Mouse (Mus musculus): Measurements from ENCODE around the gene Rbm39.
"Not testable (repeated sequence)": the region's sequence is repeated elsewhere in the genome, so short reads cannot be mapped to it uniquely, and the experiment has no call there.

The Rbm39 gene

DNA sequence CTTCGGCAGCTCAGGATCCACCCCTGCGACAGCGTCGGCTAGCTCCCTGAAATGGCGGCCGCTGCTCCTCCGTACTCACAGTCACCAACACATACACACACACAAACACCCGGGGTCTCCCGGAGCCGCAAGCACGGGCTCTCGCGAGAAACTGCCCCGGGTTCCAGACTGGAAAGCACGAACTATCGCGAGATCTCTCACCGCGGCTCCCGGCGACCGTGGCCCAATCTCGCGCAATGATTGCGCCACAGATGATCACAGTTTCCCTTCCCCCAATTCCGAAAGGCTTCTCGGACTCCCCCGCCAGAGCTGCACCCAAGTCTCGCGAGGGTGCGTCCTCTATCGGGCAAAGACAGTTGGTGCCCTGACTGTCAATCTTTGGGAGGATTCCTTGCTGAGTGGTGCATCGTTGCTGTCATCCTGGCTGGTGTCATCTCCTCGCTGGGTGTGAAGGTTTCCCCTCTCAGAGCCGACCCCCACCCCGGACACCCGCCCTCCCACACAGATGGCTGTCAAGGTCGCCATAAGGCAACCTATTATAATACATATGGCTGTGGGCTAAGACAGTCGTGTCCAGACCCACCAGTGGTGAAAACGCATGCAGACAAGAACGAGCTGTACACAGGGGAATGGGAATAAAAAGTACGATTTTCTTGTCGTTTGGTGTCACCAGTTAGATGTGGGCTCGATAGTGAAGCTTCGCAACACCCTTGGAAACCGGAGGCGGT is at the start of gene Rbm39:
Rbm39 (minus strand) TSS at position 145 of the 728 bp plus-strand sequence.
- DNase-seq (ENCODE audit: low read depth): peak; percentile 99

DNA sequence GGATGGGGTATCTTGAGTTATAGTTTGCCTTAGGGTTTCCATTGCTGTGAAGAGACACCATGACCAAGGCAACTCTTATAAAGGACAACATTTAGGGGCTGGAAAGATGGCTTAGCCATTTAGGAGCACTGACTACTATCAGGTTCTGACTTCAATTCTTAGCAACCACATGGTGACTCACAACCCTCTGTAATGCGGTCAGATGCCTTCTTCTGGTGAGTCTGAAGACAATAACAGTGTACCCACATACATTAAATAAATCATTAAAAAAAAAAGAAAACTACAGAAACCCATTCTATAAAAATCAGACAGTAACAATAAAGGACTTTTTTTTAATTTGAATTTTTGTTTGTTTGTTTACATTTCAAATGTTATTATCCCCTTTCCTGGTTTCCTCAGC is 49.1 kb upstream of the Rbm39 start:
- DNase-seq (ENCODE audit: low read depth): no peak

DNA sequence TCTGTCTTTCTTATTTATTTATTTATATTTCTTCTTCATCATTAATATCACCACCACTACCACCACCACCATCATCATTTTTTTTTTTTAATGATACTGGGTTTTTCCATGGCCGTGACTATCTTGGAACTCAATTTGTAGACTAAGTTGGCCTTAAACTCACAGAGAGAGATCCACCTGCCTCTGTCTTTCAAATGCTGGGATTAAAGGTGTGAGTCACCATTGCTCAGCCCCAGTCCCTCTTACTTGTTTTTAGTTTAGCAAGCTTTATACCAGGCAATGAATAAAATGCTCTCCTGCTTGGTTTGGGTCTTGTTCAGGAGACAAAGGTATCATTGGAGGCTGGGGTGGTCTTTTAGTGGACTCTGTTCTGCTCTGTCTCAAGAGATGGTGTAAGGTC is 47.7 kb upstream of the Rbm39 start:
- no peak for DNase-seq (ENCODE audit: low read depth)

DNA sequence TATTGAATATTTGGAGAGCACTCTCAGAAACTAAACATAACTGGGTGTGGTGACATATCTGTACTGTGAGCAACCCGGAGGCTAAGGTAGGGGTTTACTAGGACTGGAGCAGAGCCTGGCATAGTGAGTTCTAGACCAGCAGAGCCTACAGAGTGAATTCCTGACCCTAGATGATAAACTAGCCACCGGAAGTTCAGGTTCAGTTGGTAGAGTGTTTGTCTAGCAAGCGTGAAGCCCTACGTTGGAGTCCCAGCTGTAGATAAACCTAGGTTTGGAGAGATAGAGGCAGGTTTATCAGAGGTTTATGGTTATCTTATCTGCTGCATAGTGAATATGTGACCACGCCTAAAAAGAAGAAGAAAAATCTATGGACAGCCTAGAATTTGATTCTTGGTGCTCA is 44.0 kb upstream of the Rbm39 start:
- no peak for DNase-seq (ENCODE audit: low read depth)

DNA sequence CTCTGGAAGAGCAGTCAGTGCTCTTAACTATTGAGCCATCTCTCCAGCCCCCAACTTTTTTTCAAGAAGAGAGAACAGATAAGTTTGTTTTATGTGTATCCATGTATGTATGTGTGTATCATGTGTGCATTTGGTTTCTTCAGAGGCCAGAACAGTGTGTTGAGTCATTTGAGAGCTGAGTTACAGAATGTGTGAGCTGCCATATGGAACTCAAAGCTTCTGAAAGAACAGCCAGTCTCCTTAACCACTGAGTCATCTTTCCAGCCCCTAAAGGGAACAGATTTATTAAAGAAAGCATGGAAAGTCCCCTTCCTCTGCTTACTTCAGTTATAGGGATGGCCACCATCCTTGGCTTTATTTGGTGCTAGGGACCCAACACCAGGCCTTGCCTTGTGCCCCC is 42.1 kb upstream of the Rbm39 start:
- DNase-seq (ENCODE audit: low read depth): no peak

DNA sequence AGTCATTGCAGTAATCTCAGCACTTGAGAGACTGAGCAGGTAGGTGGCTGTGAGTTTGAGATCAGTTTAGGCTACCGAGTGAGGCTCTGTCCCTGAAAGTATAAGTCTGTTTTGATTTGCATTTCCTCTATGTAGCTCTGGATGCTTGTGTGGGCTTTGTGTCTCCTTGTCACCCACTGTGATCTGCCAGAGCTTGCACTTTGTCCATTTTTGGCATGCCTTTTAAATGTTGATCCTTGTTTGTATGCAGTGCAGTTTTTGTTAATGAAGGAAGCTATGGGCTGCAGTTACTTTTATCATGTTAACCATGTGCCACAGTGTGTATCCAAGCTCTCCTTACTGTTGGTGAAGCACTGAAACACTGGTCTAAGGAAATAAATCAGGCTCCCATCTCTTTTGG is 37.7 kb upstream of the Rbm39 start:
- DNase-seq (ENCODE audit: low read depth): no peak

DNA sequence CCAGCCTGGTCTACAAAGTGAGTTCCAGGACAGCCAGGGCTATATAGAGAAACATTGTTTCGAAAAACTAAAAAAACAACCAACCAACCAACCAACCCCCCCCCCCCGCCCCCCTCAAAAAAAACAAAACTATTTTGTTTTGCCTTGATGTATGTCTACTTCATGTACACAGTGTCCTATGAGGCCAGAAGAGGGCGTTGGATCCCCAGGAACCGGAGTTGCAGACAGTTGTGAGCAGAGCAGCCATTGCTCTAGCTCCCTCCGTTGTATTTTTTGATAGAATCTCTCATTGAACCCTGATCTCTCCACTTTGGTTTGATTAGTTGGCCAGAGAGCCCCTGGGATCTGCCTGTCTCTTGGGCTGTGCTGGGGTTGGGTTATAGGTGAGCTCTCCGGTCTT is 23.9 kb upstream of the Rbm39 start:
- no peak for DNase-seq (ENCODE audit: low read depth)

DNA sequence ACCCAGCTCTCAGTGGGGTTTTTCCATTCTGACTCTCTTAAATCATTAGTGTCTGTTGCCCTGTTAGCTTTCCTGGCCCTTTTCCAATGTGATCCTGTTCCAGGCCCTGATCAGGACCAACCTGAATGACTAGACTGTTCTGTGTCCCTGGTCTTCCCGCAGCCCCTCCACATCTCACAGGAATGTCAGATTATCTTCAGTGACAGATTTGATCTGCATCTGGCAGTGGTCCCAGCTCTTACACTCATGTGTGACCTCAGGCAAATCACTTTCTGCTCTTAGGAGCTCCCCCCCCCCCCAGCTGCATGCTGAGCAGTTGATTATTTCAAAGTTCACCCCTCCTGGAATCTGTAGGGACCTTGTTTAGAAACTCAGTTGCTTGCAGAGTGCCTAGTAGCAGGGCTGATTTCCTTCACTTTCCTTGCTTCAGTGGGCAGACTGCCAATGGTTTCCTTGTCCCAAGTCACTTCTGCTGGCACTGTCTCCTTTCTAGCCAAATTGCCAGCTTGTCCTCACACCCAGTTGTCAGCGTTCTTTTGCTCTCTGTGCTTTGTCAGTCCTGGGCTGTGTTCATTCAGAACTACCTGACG is 22.9 kb upstream of the Rbm39 start:
- DNase-seq (ENCODE audit: low read depth): peak; percentile 51

DNA sequence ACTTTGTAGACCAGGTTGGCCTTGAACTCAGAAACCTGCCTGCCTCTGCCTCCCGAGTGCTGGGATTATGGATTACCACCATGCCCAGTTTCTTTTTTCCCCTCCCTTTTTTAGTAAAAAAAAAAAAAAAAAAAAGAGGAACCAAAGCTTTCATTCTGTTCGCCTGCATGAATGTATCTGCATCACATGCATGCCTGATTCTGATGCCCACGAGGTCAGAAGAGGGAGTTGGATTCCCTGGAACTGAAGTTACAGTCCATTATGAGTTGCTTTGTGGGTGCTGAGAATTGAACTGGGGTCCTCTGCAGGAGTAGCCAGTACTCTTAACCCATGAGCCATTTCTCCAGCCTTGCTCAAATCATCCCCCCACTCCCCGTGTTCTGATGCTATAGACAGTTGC is 21.4 kb upstream of the Rbm39 start:
- no peak for DNase-seq (ENCODE audit: low read depth)

DNA sequence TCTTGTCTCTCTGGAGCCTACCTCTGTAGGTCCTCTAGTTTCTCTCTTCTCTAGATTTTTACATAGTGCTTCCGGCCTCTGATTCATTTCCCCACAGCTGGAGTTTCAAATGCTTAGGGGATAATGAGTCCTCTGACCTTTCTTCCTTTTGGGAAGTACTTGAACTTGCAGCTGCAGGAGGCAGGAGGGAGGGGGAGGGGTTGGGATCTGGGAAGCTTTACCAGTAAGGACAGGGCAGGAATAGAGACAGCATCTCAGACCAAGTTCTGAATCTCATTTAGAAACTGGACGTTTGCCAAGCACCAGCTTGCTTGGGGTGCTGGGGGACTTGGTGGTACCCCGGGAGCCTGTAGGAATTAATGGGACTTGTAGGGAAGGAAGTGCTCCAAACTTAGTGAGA is 19.9 kb upstream of the Rbm39 start:
- no peak for DNase-seq (ENCODE audit: low read depth)

DNA sequence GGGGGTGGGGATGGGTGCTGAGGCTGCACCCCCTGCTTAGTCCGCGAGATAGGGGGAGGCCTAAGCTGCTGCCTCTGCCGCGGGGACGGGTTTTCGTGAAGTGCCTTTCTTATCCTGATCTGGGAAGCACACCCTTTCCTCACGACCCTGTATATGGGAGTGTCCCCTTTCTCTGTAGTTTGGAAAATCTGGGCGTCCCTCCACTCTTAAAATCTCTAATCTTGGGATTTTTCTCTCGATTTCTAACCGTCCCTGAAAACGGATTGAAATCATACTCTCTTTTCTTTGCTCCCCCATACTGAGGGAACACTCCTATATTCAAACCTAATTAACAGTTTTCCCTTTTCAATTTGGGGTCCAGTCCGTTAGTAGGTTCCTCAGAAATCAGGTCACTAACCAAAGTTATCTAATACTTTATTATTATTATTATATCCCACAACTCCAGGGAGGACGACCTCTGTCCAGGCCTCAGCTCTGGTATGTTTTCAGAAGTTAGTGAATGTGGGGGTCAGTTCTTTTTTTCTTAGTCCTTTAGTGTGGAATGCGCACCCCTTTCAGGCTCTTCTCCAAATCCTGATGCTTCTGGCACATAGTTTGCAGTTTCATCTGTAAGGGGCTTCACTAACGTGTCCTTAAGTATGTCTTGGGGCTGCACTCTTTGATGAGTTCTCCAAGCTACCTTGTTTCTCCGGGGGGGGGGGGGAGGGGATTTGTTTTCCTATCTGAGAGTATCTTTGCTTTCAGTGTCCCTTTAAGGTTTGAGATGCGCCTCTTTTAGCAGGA is 17.3 kb upstream of the Rbm39 start:
- DNase-seq (ENCODE audit: low read depth): no peak

DNA sequence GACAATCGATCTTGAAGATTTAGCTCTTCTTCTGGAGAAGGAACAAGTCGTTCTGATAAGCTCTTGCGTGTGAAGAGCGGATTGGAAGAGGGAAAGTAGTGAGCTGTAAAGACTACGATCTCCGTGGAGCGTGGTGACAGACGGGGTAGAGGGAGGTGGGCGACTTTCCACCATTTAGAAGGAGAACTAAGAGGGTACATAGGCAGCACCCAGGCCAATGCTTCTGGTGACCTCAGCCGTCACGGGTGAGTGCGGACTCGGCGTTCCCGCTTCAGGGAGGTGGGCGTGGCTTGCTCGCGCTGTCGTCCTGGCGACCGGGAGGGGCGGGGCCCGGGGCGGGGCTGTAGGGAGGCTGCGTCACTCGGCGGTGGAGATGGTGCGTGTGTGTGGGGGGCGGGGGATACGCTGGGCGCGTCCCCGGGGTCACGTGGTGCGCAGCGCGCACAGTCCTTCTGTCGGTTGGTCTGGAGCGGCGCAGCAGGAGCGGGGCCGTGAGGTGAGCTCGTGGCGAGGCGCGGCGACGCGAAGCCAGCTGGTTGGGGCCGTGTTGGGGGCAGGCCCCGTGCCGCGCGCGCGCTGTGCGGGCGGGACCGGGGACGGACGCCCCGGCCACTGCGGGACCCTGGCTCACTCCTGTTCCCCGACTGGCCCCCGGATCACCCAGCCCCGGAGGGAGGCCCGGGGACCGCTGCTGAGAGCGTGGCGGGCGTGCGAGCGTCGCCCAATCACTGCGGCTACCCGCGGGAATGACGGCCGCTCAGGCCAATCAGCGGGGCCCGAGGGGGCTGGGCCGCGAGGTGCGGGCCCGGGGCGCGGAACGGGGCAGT is 16.5 kb upstream of the Rbm39 start, which contains the start of gene Phf20:
Phf20 (plus strand) TSS at position 165 of the 827 bp plus-strand sequence.
- DNase-seq (ENCODE audit: low read depth): peak; percentile 88

DNA sequence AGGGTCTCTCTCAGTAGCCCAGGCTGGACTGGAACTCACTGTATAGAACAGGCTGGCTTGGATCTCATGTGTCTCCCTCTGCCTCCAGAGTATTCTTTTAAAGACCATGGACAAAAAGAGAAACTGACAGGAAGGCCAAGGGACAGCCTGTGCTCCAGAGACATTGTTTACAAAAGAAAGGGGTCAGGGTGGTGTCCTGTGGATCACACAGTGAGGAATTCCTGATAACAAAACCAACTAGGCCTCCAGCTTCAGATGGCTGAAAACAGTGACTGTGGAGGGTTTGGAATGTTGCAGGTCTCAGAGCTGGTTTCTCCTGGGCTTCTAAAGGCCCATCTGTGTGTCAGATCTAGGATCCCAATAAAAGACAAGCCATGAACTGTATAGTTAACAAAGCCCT is 14.5 kb upstream of the Rbm39 start:
- DNase-seq (ENCODE audit: low read depth): no peak

DNA sequence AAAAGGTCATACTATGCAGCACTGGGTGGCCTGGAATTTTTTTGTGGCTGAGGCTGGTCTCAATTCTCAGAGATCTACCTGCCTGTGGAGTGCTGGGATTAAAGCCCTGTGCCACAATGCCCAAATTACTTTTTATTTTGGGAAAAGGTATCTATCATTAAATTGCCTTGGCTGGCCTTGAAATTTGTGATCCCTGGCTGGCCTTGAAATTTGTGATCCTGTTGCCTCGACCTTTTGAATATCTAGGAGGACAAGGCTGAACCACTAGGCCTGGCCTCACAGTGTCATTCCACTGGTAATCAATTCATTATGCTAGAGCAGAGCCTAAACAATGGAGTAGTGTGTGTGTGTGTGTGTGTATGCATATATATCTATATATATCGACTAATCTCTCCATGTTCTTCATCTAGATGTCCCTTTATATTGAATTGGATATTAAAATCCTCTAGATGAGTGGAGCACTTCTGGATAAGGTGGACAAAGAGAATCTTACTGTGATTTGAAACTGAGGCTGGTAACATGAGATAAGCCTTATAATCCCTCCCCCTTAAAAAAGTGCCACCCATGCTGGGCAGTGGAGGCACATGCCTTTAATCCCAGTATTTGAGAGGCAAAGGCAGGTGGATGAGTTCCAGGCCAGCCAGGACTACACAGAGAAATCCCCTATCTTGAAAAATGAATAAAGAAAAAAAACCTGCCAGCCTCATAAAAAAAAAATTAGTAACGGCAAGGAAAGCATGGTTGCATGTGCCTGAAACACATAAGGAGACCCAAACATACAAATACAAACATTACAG is 13.2 kb upstream of the Rbm39 start:
- no peak for DNase-seq (ENCODE audit: low read depth)

DNA sequence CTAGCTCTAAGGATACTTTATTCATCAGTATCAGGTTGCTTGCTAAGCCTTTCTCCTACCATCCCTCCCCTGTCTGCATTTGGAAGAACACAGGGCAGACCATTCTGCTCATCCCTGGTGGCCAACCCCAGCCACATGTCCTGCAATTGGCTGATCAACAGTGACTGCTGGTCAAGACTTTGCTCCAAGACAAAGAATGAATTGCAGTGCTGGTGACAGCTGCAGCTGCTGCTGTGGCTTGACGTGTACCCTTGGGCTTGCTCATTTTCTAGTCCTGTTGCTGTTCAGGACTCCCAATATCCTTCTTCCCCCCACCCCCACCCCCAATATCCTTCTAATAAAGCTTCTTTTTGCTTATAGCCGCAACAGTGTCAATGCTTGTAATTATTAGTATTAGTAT is 12.0 kb upstream of the Rbm39 start:
- DNase-seq (ENCODE audit: low read depth): no peak

DNA sequence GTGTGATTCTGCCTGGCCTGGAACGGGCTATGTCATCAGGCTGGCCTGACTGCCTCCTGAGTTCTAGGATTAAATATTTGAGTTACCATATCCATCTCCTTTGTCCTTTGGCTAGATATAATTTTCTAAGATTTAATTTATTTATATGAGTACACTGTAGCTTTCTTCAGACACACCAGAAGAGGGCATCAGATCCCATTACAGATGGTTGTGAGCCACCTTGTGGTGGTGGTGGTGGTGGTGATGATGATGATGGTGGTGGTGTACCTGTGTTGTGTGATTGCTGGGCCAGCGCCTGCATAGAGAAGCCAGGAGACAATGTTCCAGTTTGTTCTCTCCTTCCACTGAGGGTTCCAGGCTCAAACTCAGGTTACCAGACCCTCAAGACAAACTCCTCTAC is 11.5 kb upstream of the Rbm39 start:
- DNase-seq (ENCODE audit: low read depth): no peak

DNA sequence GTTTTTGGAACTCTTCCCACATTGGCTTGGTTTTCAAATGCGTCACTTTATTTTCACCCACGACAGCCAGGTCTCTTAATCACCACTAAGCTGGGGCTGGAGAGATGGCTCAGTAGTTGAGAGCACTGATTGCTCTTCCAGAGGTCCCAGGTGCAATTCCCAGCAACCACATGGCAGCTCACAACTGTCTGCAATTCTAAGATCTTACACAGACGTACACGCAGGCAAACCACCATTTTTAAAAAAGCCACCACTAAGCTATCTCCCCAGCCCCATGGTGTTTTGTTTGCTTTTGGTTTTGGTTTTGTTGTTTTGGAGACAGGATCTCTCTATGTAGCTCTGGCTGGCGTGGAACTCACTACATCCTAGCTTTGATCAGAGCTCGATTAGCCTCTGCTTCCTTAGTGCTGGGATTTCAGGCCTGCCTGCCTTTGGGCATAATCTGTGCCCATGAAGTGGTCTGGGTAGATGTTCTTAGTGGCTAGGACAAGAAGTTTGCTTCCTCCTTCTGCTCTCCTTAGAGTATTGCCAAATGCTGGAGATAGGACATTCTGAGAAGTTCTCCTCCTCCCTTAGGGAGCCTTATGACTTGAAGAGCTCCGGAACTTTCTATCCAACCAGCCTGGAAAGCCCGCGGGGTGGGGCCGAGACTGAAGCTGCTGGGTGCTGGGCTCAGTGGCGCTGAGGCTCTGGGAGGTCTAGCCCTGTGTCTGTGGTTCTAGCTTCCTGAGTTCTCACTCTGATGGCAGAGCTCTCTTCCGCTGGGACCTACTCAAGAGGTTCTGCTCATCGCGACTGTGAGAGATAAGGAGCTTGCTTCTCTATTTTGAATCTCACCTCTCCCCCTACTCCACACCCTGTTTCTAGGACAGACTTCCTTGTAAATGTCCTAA is 10.2 kb upstream of the Rbm39 start:
- no peak for DNase-seq (ENCODE audit: low read depth)

DNA sequence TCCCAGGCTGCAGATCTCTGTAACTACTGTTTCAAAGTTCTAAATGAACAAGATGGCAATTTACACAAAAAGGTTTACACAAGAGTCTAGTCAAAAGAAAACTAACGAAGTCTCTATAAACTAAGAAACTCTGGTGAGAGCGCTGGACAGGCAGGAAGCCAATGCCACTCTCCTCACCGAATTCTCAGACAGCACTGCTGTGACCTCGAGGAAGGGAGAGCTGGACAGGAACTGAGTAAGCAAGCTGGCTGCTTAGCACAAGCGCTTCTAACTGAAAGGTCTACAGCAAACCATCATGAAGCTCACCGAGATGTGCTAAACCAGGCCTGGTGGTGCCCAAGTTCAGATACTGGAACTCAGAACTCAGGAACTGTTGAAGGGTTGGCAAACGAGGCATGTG is 9.2 kb upstream of the Rbm39 start:
- not testable (repeated sequence) for DNase-seq (ENCODE audit: low read depth)

DNA sequence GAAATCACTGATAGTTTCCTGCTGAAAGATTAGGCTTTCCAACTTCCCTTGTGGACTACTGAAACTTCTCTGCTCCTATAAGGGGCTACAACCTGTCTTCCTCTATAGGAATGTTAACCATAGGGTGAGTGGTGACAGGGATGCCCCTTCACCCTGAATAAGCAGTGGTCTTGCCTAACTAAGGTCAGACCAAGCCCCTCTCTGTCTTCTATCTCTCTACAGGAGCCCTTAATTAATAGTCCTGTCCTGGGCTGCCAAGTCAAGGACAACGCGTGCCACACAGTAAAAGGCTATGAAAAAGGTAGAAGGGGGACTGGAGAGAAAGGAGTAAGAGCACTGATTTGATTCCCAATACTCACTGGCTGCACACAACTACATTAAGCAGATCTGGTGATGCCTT is 1.6 kb upstream of the Rbm39 start:
- DNase-seq (ENCODE audit: low read depth): no peak

DNA sequence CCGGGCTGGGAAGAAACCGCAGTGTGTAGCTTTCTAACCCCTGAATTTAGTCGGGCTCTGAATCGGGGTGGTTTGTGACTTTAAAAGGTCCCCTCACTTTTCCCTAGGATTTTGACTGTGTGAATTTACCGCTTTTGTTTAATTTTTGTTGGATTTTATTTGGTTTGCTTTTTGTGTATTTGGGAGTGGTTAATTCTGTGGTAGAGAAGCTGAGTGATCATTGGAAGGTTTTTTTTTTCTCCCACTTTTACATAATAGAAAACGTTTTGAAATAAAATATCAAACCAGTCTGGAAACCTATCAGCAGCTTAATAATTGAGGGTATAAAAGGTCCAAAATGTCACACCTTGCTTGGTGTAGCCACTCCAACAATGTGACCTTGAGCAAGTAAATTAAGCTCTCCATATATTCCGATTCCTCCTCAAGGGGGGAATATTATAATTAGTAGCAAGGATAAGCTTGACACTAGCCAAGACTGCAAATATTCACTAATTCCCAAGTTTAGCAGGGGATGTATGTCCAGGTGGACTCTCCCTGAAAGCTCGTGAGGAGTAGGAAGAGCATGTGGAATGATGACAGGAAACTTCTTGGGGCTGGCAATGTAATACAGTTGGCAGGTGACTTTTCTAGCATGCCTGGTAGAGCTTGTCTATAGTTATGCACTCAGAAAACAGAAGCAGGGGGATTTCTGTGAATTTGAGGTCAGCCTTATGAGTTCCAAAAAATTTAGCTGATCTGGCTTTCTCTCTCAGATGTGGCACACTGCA is 969 bp upstream of the Rbm39 start:
- no peak for DNase-seq (ENCODE audit: low read depth)

All from fibroblast of lung, adult 2 months (primary cell).